Mouse (Mus musculus) heart, adult 2 months (tissue): ENCODE data around the gene Gm44790. TPM values are rescaled to one million over a fixed set of nuclear protein-coding genes. Genes with fewer than 3 reads are reported as not detected.

Source experiments
- DNase-seq, 2 experiments: peaks; one replicate each; pipeline ENCODE4 v3.0.0; 2021
- H3K27ac ChIP-seq: fragments of 200-600 bp; 2 replicates; pipeline ENCODE4 v1.8.1; 2022
- H3K27me3 ChIP-seq: fragments of 200-500 bp; 2 replicates; pipeline ENCODE4 v1.6.1; 2012; ENCODE audit warnings: mild to moderate bottlenecking, low read length, inconsistent platforms, mixed read lengths; ENCODE audit not compliant: control insufficient read depth, insufficient read depth
- H3K36me3 ChIP-seq: fragments of 200-500 bp; 2 replicates; pipeline ENCODE4 v1.6.1; 2012; ENCODE audit warnings: low read length, inconsistent platforms; ENCODE audit not compliant: control insufficient read depth, insufficient read depth
- H3K4me1 ChIP-seq: fragments of 200-500 bp; 2 replicates; pipeline ENCODE4 v1.6.1; 2011; ENCODE audit warnings: low read length; ENCODE audit not compliant: control insufficient read depth, insufficient read depth
- H3K4me3 ChIP-seq: fragments of 200-600 bp; 2 replicates; pipeline ENCODE4 v1.8.1; 2022
- H3K79me2 ChIP-seq: fragments of 200-500 bp; replicated peaks from 2 replicates; pipeline ENCODE4 v1.6.1; 2012; ENCODE audit warnings: mild to moderate bottlenecking, inconsistent platforms, low read length, moderate library complexity, mixed read lengths; ENCODE audit not compliant: control insufficient read depth, insufficient read depth
- H3K9ac ChIP-seq: fragments of 200-500 bp; 2 replicates; pipeline ENCODE4 v1.6.1; 2012; ENCODE audit warnings: low read depth, mild to moderate bottlenecking, control low read depth, inconsistent platforms, low read length, mixed read lengths
- CTCF ChIP-seq: fragments of 200-600 bp; IDR thresholded peaks from 2 replicates; pipeline ENCODE4 v1.8.1; 2022; ENCODE audit warnings: antibody characterized with exemption, mild to moderate bottlenecking, moderate library complexity
- EP300 ChIP-seq: fragments of 200-500 bp; IDR thresholded peaks from 2 replicates; pipeline ENCODE4 v1.6.1; 2011; ENCODE audit warnings: low read depth, low read length, control low read depth; ENCODE audit not compliant: insufficient read depth
- POLR2A ChIP-seq: fragments of 200-500 bp; IDR thresholded peaks from 2 replicates; pipeline ENCODE4 v1.6.1; 2011; ENCODE audit warnings: mild to moderate bottlenecking, low read depth, low read length, control low read depth; ENCODE audit not compliant: insufficient read depth
- WGBS: fragments of 180-500 bp; shearing (Covaris S2); methylation state at CpG from one replicate; pipeline ENCODE4 v1.1.7; 2018; 5-methylcytosine and 5-hydroxymethylcytosine counted together
- intact Hi-C: fragments of 180-260 bp; cut with DNase I; formaldehyde crosslinking; loops from one replicate; pipeline ENCODE4 v1.15.1; 2025
- polyA plus RNA-seq: library from polyadenylated mRNA; depleted of rRNA; stranded (reverse); fragments of >200 nt; gene quantifications from 2 replicates; pipeline ENCODE4 v1.2.3, GENCODE M21; 2012
- total RNA-seq, 2 experiments: library from RNA; stranded (reverse); gene quantifications; 2 replicates each; pipeline ENCODE4 v1.2.3; 2021

Gene Gm44790
- total and polyA plus RNA-seq, 3 experiments = not detected

GRCm38 (mm10) chr6:86472100-86472955 lies 45.9 kb downstream of the Gm44790 start:
- Histone ChIP-seq H3K36me3 (peaks cover 2% of the 10 kb centered on the region; the same call in 1 of the 2 replicates), H3K4me1 (peaks cover 28% of the 10 kb centered on the region), H3K9ac (peak overlapping the region; percentile 70), H3K4me3 (peak overlapping the region; percentile 59), H3K27ac (peak overlapping the region; percentile 98), H3K27me3 (no peaks in the 10 kb centered on the region), H3K79me2 (no peaks in the 10 kb centered on the region)
- TF ChIP-seq CTCF (no peak; the same call in 1 of the 2 replicates), EP300 (peak; percentile 99), POLR2A (peak; percentile 97)
- intact Hi-C loops = loop anchor here (1.0 kb wide), 2 partner anchors 22 to 55 kb away; no protein-coding TSS in a partner anchor
- DNase-seq = peak; percentile 100
- WGBS = under 1% methylated on average over 56 of the region's 56 CpGs

DNA sequence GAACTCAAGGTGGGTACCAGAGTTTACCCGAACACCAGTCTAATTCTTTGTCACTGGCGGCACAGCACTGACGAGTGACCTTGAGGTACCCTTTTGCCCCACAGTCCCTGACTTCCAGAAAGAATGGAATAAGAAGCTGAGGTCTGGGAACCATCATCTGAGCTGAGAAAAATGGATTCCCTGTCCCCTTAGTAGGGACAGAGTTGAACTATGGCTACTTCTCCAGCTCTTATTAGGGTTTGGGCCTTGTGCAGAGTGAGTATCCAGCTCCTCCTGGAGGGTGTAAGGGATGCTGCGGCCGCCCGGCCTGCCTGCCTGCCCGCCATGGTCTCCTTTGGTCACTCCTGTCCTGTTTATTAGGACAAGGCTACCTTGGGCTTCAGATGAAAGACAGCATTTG lies 46.6 kb downstream of the Gm44790 start:
- Histone ChIP-seq H3K27ac (peak overlapping the region; percentile 98), H3K9ac (peak overlapping the region; percentile 70), H3K4me3 (peak overlapping the region; percentile 59), H3K4me1 (peaks cover 33% of the 10 kb centered on the region), H3K36me3 (peaks cover 3% of the 10 kb centered on the region; the same call in 1 of the 2 replicates), H3K27me3 (no peaks in the 10 kb centered on the region), H3K79me2 (no peaks in the 10 kb centered on the region)
- peak; percentile 20 for TF ChIP-seq CTCF
- no peak for TF ChIP-seq EP300
- no peak for TF ChIP-seq POLR2A
- DNase-seq = peak; percentile 32 to 54
- intact Hi-C loops = no loop called here
- 72% methylated on average over 7 of the region's 7 CpGs for WGBS

- Histone ChIP-seq H3K4me1 (peaks cover 41% of the 10 kb centered on the region), H3K9ac (no peak overlapping the region), H3K27ac (peak overlapping the region; percentile 96; the same call in 1 of the 2 replicates), H3K79me2 (no peaks in the 10 kb centered on the region), H3K27me3 (no peaks in the 10 kb centered on the region), H3K4me3 (no peak overlapping the region), H3K36me3 (peaks cover 3% of the 10 kb centered on the region; the same call in 1 of the 2 replicates)
- TF ChIP-seq CTCF (no peak), POLR2A (no peak), EP300 (no peak)
- DNase-seq = no peak
- intact Hi-C loops = no loop called here
- 93% methylated on average over 5 of the region's 5 CpGs for WGBS
These were observed 47.6 kb downstream of the Gm44790 start for GRCm38 (mm10) chr6:86474072-86474471.

DNA sequence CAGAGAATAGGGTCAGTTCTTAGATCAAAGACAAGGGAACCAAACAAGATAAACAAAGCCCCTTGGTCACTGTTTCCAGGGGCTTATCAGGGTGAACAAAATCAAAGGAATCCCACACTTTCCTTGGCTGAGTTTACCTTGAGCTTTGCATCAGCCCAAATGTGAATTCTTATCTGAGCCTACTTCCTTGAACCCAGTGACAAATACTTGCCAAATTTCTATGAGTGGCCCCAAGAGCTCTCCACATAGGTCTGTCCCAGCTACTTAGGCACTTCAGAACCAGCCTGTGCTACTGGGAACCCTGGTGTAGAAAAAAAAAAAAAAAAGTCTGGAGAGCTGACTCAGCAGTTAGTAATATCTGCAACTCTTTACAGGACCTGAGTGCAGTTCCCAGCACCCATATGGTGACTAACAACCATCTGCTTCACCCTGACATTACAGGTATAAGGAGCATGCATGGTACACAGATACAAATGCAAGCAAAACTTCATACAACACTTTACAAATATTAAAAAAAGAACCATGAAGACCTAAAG lies 48.3 kb downstream of the Gm44790 start:
- Histone ChIP-seq H3K79me2 (no peaks in the 10 kb centered on the region), H3K27ac (peak overlapping the region; percentile 96), H3K4me1 (peaks cover 47% of the 10 kb centered on the region), H3K27me3 (no peaks in the 10 kb centered on the region), H3K9ac (no peak overlapping the region), H3K4me3 (no peak overlapping the region), H3K36me3 (peaks cover 5% of the 10 kb centered on the region)
- no peak for DNase-seq
- intact Hi-C loops = loop anchor here (5.0 kb wide), 1 partner anchor 113 kb away; no protein-coding TSS in a partner anchor
- TF ChIP-seq POLR2A (no peak), CTCF (no peak), EP300 (no peak)

- peak; percentile 58 to 72 for DNase-seq
- Histone ChIP-seq H3K36me3 (peaks cover 9% of the 10 kb centered on the region), H3K27ac (peak overlapping the region; percentile 96), H3K9ac (peak overlapping the region; percentile 6; the same call in 1 of the 2 replicates), H3K4me3 (no peak overlapping the region), H3K27me3 (no peaks in the 10 kb centered on the region), H3K79me2 (no peaks in the 10 kb centered on the region), H3K4me1 (peaks cover 51% of the 10 kb centered on the region)
- TF ChIP-seq POLR2A (no peak; the same call in 1 of the 2 replicates), EP300 (peak; percentile 68)
- intact Hi-C loops = loop anchor here (5.0 kb wide), 1 partner anchor 112 kb away; no protein-coding TSS in a partner anchor
- WGBS = 18% methylated on average over 9 of the region's 9 CpGs
These were observed 49.2 kb downstream of the Gm44790 start for GRCm38 (mm10) chr6:86475462-86476167.
